Mouse (Mus musculus) C2C12 (cell line): ENCODE measurements around the gene Pgm5.

Experiments used
- CEBPB ChIP-seq: IDR thresholded peaks from one replicate; pipeline ENCODE4 v1.6.1; 2011; ENCODE audit warnings: low read depth, mild to moderate bottlenecking, control low read depth, moderate library complexity
- CTCF ChIP-seq: IDR thresholded peaks from one replicate; pipeline ENCODE4 v1.5.1; 2011; ENCODE audit not compliant: control insufficient read depth, insufficient read depth, insufficient read length
- FOSL1 ChIP-seq: IDR thresholded peaks from one replicate; pipeline ENCODE4 v1.8.0; 2011; ENCODE audit warnings: mild to moderate bottlenecking, low read length; ENCODE audit not compliant: poor library complexity, insufficient read depth, severe bottlenecking
- MAX ChIP-seq: IDR thresholded peaks from one replicate; pipeline ENCODE4 v1.6.1; 2011; ENCODE audit warnings: mild to moderate bottlenecking, control low read depth
- MYOG ChIP-seq: IDR thresholded peaks from one replicate; pipeline ENCODE4 v1.6.1; 2011; ENCODE audit not compliant: control insufficient read depth, insufficient read length; ENCODE audit errors: extremely low read depth
- USF1 ChIP-seq: IDR thresholded peaks from one replicate; pipeline ENCODE4 v1.6.1; 2011; ENCODE audit warnings: low read depth, mild to moderate bottlenecking, control low read depth, moderate library complexity

GRCm38 (mm10) chr19:24767401-24767800 lies 94.3 kb downstream of the Pgm5 start:
- TF ChIP-seq CTCF: no peak
- TF ChIP-seq CEBPB: no peak
- TF ChIP-seq USF1: no peak
- TF ChIP-seq MAX: no peak
- no peak for TF ChIP-seq MYOG
- no peak for TF ChIP-seq FOSL1
